Mouse (Mus musculus): ENCODE data around the gene Hapln3.

Hapln3 gene

DNA sequence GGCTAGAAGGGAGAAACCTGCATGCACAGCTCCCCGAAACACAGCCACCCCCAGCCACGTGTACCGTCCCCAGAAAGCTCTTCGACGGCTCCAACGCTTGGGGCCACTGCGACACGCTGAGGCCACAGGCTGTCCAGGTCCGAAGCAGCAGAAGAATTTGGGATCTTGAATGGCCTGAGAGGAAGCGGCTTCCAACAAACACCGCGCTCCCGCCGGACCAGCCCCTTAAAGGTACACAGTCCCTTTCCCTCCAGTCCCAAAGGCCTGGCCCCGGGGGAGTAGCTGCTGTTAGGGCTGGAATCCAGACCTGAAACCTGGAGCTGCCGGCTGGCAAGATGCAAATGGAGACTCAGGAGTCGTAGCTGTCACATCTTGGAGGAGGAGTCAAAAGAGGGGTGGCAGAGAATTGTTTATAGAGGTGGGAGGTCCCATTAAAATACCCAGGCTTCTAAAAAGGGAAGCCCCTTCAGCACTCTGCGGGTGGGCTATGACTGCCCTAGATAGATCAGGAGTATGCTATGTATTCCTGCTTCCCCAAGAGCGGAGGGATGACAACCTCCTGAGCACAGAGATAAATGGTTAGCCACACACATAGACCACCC lies at the start of gene Hapln3:
Gene Hapln3, minus strand, starts transcription at position 176 of the 602 bp plus-strand sequence.
- in situ Hi-C loops (cut with MboI), result no loop called here

DNA sequence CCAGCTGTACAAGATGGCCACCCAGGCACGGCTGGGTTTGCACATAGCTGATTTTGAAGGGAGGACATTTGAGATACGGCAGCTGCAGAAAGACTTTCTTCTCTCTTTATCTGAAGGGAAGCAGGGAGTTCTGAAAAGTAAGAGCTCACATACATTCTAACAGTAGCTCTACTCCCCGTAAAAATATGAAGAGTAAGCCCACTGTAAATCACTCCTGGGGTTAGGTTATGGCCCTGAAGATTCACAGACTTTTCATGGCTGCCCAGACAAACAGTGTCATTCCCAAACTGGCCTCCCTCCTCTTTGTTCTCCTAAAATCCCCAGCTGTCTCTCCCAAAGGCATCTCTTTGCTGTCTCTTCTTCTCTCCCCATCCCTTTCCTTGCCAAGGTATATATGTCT lies 43.0 kb upstream of the Hapln3 start:
- in situ Hi-C loops (cut with MboI), result no loop called here

DNA sequence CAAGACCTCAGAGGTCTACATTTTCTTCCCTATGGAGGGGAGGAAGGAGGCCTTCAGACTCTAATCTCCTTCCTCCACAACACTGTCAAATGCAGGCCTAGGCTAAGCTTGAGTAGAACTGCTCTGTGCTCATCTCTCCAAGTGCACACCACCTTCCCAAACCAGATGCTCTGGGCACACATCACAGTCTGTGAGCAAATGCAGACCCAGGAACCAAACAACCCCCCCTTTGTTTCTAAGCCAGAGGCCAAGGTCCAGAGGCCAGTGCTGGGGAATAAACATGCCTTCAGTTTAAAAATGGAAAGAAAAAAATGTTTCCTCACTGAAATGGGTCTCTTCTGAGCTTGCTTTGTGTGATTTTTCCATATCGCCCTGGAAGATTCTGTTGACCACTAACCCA lies 41.0 kb upstream of the Hapln3 start:
- in situ Hi-C loops (cut with MboI), result no loop called here

- in situ Hi-C loops (cut with MboI), result no loop called here
Observed at GRCm38 (mm10) chr7:79167006-79167562, 36.3 kb upstream of the Hapln3 start.

DNA sequence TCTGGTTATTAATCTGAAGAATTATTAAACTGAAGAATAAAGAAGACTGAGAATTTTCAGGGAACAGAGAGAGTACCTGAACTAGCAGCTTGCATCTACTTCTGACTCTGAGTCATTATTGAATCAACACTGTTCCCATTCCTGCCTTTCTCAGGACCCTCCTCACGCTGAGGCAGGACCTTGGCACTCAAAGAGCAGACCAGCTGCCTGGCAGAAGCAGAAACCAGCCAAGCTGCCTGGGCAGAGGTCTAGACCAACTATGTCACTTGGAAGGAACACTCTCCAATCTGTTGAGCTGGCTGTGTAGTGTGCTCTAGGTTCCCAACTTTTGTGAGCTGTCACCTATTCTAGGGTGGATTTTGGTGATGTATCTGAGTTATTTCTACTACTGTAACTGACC lies 28.6 kb upstream of the Hapln3 start:
- in situ Hi-C loops (cut with MboI), result no loop called here

- in situ Hi-C loops (cut with MboI), result no loop called here
Observed at GRCm38 (mm10) chr7:79149522-79149921, 18.7 kb upstream of the Hapln3 start.

DNA sequence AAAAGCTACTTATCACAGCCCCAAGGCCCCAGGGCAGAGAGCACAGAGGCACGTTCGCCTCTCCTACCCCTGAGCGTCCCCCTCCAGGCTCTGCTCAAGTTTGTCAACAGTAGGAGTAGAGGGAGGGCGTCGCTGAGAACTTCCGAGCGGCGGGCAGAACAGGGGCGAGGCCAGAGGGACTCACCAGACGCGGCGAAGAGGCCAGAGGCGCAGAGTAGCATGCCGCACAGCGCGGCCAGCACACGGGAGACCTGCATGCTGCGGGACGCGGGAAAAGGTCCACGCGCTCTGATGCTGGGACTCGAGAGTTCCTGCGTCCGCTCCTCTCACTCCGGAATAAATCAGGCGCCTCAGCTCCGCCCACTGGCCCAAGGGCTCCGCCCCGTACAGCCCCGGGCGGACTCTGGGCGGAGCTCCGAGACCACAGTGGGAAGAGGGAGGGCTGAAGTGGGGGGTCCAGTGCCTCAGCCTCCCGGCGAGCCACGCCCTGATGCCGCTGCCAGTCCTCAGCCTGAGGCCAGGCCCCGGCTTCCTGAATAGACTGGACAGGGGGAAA lies 18.0 kb upstream of the Hapln3 start, which contains the start of gene Mfge8:
Gene Mfge8, minus strand, starts transcription at position 350 of the 556 bp plus-strand sequence.
- in situ Hi-C loops (cut with MboI), result no loop called here

- in situ Hi-C loops (cut with MboI), result no loop called here
Observed at GRCm38 (mm10) chr7:79147931-79148653, 17.3 kb upstream of the Hapln3 start.

GRCm38 (mm10) chr7:79147011-79147837 lies 16.4 kb upstream of the Hapln3 start:
- in situ Hi-C loops (cut with MboI), result no loop called here

DNA sequence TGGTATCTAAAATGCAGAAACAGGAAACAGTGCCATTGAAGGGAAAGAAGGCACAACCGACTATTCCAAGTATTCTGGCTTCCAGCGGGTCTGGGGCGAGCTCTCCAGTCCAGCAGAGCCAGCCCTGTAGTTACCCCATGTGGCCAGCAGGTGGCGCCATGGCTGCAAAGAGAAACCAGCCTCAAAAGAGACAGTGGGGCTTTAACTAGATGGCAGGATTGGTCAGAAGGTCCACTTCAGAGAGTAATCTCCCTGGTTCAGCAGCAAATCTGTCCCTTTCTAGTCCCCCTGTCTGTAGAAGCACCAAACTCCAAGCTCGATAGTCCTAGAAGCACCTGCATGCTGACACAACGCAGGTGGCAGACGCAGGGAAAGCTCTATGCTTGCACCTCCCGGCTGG lies 10.1 kb upstream of the Hapln3 start:
- in situ Hi-C loops (cut with MboI), result no loop called here

GRCm38 (mm10) chr7:79139891-79140591 lies 9.2 kb upstream of the Hapln3 start:
- in situ Hi-C loops (cut with MboI), result no loop called here

DNA sequence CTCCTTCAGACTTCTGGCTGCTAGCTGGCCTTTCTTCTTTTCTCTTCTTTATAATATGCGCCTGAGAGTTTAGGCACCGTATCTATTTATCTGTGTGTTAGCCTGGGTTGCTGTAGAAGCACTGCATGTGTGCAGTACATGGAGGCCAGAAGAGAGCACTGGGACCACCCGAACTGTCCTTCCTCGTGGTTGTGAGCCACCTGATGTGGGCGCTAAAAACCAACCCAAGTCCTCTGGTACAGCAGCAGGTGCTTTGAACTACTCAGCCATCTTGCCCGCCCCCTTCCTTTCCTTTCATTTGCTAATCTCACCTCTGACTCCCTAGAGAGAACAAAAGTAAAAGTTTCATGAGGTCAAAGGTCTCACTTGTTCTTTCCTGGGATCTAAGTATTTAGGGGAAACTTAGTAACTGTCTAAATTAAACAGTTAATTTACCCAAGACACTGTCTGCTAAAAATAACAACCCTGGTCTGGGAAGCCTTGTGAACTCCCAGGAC lies 8.6 kb upstream of the Hapln3 start:
- in situ Hi-C loops (cut with MboI), result no loop called here

GRCm38 (mm10) chr7:79133391-79133790 lies 2.6 kb upstream of the Hapln3 start:
- in situ Hi-C loops (cut with MboI), result no loop called here

DNA sequence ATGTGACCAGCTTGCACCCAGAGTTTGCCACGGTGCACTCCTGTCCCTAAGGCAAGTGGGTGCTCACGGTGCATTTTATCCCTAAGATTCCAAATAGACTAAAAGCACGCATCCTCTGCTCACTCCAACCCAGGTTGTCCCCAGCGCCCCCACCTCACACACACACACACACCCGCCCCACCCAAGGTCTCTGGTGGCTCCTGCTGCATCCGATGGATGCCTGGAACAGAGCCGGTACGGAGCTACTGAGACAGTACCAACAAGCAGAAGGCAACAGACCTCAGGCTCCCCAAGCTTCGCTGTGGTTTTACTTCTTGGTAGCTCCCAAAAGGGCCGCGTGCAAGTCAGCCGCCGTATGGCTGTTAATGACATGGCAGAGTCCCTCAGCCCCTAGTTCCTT lies 433 bp downstream of the Hapln3 start:
- in situ Hi-C loops (cut with MboI), result no loop called here

GRCm38 (mm10) chr7:79129883-79130282 lies 935 bp downstream of the Hapln3 start:
- in situ Hi-C loops (cut with MboI), result no loop called here

- in situ Hi-C loops (cut with MboI), result no loop called here
Observed at GRCm38 (mm10) chr7:79123465-79123864, 7.4 kb downstream of the Hapln3 start.

GRCm38 (mm10) chr7:79113848-79114247 lies 17.0 kb downstream of the Hapln3 start:
- in situ Hi-C loops (cut with MboI), result no loop called here

DNA sequence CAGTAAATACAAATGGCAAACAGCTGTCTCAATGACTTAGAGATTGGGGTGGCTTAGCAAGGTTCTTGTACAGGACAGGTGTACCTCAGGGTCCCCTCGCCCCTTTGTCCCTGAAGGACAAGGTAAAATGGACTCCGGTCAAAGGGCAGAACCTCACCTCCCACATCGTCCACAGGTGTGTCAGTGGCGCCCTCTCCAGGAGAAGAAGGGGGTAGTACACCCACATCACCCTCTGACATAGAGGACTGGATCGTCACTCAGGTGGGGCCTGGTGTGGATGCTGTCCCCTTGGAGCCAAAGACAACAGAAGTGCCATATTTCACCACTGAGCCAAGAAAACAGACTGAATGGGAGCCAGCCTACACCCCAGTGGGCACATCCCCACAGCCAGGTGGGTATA lies 34.3 kb downstream of the Hapln3 start:
- in situ Hi-C loops (cut with MboI), result no loop called here

- in situ Hi-C loops (cut with MboI), result no loop called here
Observed at GRCm38 (mm10) chr7:79089111-79089510, 41.7 kb downstream of the Hapln3 start.

- in situ Hi-C loops (cut with MboI), result no loop called here
Observed at GRCm38 (mm10) chr7:79080572-79081399, 50.0 kb downstream of the Hapln3 start.

Data from mature B cell (primary cell).